Mouse (Mus musculus) cortical plate, adult 2 months (tissue): ENCODE data around the gene Fli1.

Experiments used
- CTCF ChIP-seq: fragments of 200-500 bp; IDR thresholded peaks from 2 replicates; pipeline ENCODE4 v1.5.1; 2011; ENCODE audit warnings: mild to moderate bottlenecking, control low read depth, low read length; ENCODE audit not compliant: insufficient read depth; ENCODE audit errors: extremely low read depth
- POLR2A ChIP-seq: fragments of 200-500 bp; IDR thresholded peaks from 2 replicates; pipeline ENCODE4 v1.6.1; 2011; ENCODE audit warnings: mild to moderate bottlenecking, low read length, control low read depth; ENCODE audit not compliant: insufficient read depth; ENCODE audit errors: extremely low read depth

GRCm38 (mm10) chr9:32500063-32500462 lies 42.6 kb downstream of the Fli1 start:
- TF ChIP-seq CTCF, result no peak
- TF ChIP-seq POLR2A, result no peak
